Mouse (Mus musculus) lung, postnatal 25 days (tissue): ENCODE measurements around the gene Chsy1.

Source experiments
- DNase-seq: peaks from one replicate; pipeline ENCODE4 v3.0.0; 2022; ENCODE audit warnings: low spot score

The Chsy1 gene

GRCm38 (mm10) chr7:66214477-66214876, 105.2 kb downstream of the Chsy1 start:
- no peak for DNase-seq

GRCm38 (mm10) chr7:66215911-66216310, 106.6 kb downstream of the Chsy1 start:
- no peak for DNase-seq

- no peak for DNase-seq
Measured at GRCm38 (mm10) chr7:66217011-66217410, 107.7 kb downstream of the Chsy1 start.

GRCm38 (mm10) chr7:66217531-66218094, 108.3 kb downstream of the Chsy1 start:
- DNase-seq = no peak

- peak; percentile 50 for DNase-seq
Measured at GRCm38 (mm10) chr7:66218193-66219014, 109.1 kb downstream of the Chsy1 start.

GRCm38 (mm10) chr7:66219028-66219793, 109.9 kb downstream of the Chsy1 start:
- no peak for DNase-seq

GRCm38 (mm10) chr7:66219794-66220227, 110.5 kb downstream of the Chsy1 start:
- no peak for DNase-seq

- no peak for DNase-seq
Measured at GRCm38 (mm10) chr7:66222621-66223091, 113.3 kb downstream of the Chsy1 start.
